Mouse (Mus musculus) hindbrain, embryonic 13.5 days (tissue): ENCODE results near the gene Umod. TPM values are rescaled to one million over a fixed set of nuclear protein-coding genes. Genes with fewer than 3 reads are reported as not detected.
A peak's percentile ranks its signal among the peaks of the same experiment; 100 is the strongest.

Source experiments
- ATAC-seq: fragments of 200-750 bp; cut with Nextera tagmentation; 2 replicates; pipeline ENCODE4 v1.8.0; 2017; ENCODE audit warnings: moderate TSS enrichment; ENCODE audit not compliant: low FRiP score
- H3K27ac ChIP-seq: fragments of 300-500 bp; sonication (generic); 2 replicates; pipeline ENCODE4 v1.5.1; 2015; ENCODE audit warnings: inconsistent platforms, mild to moderate bottlenecking, moderate library complexity
- H3K27me3 ChIP-seq: fragments of 300-500 bp; sonication (generic); 2 replicates; pipeline ENCODE4 v1.6.1; 2015; ENCODE audit warnings: mild to moderate bottlenecking, inconsistent platforms
- H3K36me3 ChIP-seq: fragments of 300-500 bp; sonication (generic); 2 replicates; pipeline ENCODE4 v1.6.1; 2015; ENCODE audit warnings: mild to moderate bottlenecking, inconsistent platforms
- H3K4me1 ChIP-seq: fragments of 300-500 bp; sonication (generic); replicated peaks from 2 replicates; pipeline ENCODE4 v1.6.1; 2015; ENCODE audit warnings: inconsistent platforms
- H3K4me2 ChIP-seq: fragments of 300-500 bp; sonication (generic); 2 replicates; pipeline ENCODE4 v1.6.1; 2015; ENCODE audit warnings: inconsistent platforms, mild to moderate bottlenecking, moderate library complexity
- H3K4me3 ChIP-seq: fragments of 300-500 bp; sonication (generic); 2 replicates; pipeline ENCODE4 v1.5.1; 2015; ENCODE audit warnings: mild to moderate bottlenecking, inconsistent platforms
- H3K9ac ChIP-seq: fragments of 300-500 bp; sonication (generic); 2 replicates; pipeline ENCODE4 v1.6.1; 2015; ENCODE audit warnings: mild to moderate bottlenecking, inconsistent platforms
- H3K9me3 ChIP-seq: fragments of 300-500 bp; sonication (generic); 2 replicates; pipeline ENCODE4 v1.6.1; 2016; ENCODE audit warnings: inconsistent platforms
- WGBS: fragments of 180-500 bp; shearing (Covaris S2); methylation state at CpG from one replicate; pipeline ENCODE4 v1.1.7; 2015; 5-methylcytosine and 5-hydroxymethylcytosine counted together
- polyA plus RNA-seq: library from polyadenylated mRNA; unstranded; fragments of >200 nt; fragmentation: Nextera tagmentation; extraction: Ambion mirVana; gene quantifications from 2 replicates; pipeline ENCODE4 v1.2.1, GENCODE M21; 2015

Gene Umod
- polyA plus RNA-seq = not detected in 2 replicates

DNA sequence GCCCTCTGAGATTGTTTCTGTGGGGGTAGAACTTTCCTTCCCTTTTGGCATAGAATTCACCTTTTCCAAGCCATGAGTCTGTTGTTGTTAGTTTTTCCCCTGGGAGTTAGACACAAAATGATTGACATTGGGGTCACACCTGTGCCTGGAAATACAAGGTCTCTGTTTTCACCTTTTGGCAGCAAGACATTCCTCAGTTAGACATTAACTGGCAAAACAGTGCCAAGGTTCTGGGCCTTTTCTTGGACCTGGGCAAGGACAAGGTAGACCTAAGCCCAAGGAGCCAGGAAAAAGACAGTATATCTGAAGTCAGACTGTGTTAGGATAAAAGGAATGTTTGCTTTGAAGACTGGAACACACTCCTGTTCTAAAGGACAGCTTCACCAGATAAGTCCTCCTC is at the start of gene Umod:
Gene Umod (minus strand): TSS at position 27 of the 400 bp plus-strand sequence.
- Histone ChIP-seq H3K4me1 (no peaks in the 10 kb centered on the region), H3K27me3 (no peaks in the 10 kb centered on the region), H3K4me3 (no peak within 1 kb of the TSS), H3K27ac (no peak within 1 kb of the TSS), H3K9me3 (no peaks in the 10 kb centered on the region), H3K36me3 (no peaks in the 10 kb centered on the region), H3K4me2 (no peak within 1 kb of the TSS), H3K9ac (no peak within 1 kb of the TSS)
- ATAC-seq = no peak

DNA sequence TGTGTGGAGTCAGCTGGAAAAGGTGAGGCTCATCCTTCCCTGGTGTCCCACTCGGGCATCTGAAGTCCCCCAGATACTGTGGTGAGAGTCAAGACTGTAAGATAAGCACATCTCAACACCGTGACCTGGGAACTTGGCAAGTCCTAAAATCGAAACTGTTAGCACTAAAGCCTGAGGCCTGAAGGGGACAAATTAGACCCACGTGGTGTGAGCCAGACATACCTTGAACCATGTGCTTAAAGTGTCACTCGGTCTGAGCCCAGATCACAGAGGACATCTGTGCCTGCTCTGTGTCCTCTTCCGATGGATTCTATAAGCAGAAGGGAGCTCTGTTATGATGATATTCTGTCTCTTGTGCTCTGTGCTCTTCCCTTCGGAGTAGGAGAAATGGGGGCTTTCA is 49.5 kb upstream of the Umod start:
- H3K27me3 ChIP-seq = no peaks in the 10 kb centered on the region
- no peak overlapping the region for H3K4me2 ChIP-seq
- H3K9ac ChIP-seq = no peak overlapping the region
- ATAC-seq = no peak
- no peaks in the 10 kb centered on the region for H3K9me3 ChIP-seq
- 88% methylated on average over 7 of the region's 7 CpGs for WGBS
- peaks cover 5% of the 10 kb centered on the region for H3K4me1 ChIP-seq
- no peaks in the 10 kb centered on the region for H3K36me3 ChIP-seq
- H3K4me3 ChIP-seq = no peak overlapping the region
- no peak overlapping the region for H3K27ac ChIP-seq

DNA sequence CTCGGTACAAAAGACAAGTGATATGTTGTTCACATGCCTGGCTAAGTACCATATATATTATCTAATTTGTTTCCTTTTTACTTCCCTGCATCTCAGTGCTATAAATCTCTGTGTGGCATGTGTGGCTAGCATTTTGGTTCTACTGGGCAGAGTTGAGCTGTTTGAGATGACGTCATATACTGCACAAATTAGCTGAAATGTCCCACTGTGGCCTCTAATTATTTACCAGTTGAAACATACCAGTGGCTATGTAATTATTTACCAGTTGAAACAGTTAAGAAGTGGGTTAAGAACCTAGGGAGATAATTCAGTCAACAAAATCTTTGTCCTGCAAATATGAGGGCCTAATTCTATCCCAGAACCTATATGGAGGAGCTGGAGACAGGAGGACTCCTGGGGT is 48.5 kb upstream of the Umod start:
- peaks cover 5% of the 10 kb centered on the region for H3K4me1 ChIP-seq
- no peaks in the 10 kb centered on the region for H3K36me3 ChIP-seq
- H3K9ac ChIP-seq = no peak overlapping the region
- no peak overlapping the region for H3K27ac ChIP-seq
- no peaks in the 10 kb centered on the region for H3K27me3 ChIP-seq
- no peak overlapping the region for H3K4me3 ChIP-seq
- H3K4me2 ChIP-seq = no peak overlapping the region
- 68% methylated on average over 2 of the region's 2 CpGs for WGBS
- no peak for ATAC-seq
- H3K9me3 ChIP-seq = no peaks in the 10 kb centered on the region

DNA sequence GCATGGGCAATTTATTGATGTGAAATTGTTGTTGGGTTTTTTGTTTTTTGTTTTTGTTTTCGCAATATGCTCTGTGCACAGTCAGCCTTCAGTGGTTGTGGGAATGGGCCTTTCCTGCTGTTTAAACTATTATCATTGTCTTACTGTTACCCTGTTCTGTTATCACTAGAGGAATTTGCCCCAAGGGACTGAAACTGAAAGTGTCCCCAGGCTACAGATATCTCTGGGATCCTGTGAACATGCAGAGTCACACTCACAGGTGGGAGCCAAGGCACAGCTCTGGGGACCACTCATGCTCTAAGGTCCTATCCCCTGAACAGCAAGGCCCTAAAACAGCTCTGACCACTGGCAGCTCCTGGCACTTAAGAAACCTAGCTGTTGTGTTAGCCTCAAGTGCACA is 48.1 kb upstream of the Umod start:
- Histone ChIP-seq H3K27ac (no peak overlapping the region), H3K4me1 (peaks cover 5% of the 10 kb centered on the region), H3K9ac (no peak overlapping the region), H3K4me2 (no peak overlapping the region), H3K4me3 (no peak overlapping the region), H3K27me3 (no peaks in the 10 kb centered on the region), H3K36me3 (no peaks in the 10 kb centered on the region), H3K9me3 (no peaks in the 10 kb centered on the region)
- no peak for ATAC-seq
- WGBS = 94% methylated on average over 1 of the region's 1 CpGs

DNA sequence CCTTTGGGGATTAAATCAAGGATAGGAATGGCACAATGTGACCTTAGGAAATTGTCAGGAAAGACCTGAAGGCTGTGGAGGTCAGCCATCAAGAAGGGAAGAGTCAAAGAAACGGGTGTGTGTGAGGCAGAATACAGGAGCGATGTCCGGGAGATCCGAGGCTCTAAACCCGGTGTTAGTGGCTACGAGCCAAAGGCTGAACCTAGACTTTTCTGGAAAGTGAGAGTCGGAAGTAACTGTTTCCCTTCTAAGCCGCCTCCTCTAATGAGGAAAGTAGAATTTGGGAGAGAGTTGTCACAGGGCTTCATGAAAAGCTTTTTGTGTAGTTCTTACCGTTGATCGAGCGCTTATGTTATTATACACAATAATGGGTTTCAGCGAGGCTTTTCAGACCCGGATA is 47.4 kb upstream of the Umod start:
- Histone ChIP-seq H3K9me3 (no peaks in the 10 kb centered on the region), H3K4me3 (no peak overlapping the region), H3K4me1 (peaks cover 5% of the 10 kb centered on the region), H3K36me3 (no peaks in the 10 kb centered on the region), H3K9ac (0 out of 2 replicates have a peak overlapping the region, but pooled peaks have one; percentile 6), H3K4me2 (no peak overlapping the region), H3K27ac (no peak overlapping the region), H3K27me3 (no peaks in the 10 kb centered on the region)
- no peak for ATAC-seq
- 72% methylated on average over 13 of the region's 13 CpGs for WGBS

DNA sequence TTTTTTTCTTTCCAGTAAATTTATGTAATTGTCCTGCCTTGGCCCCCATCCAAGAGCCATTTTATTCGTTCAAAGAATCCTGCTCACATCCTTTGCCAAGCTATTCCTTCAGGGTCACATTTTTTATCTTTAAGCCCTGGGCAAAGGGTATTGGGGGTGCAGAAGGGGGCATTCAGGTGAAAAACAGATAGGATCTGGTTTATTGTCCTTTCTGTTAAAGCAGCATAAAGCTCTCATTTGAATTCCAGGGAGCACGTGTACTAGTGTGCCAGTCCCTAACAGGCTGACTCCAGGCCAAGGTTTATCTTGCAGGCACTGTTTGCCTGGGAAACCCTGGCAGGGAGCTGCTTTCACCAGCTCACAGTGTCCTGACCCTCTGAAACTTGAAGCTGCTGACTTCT is 46.8 kb upstream of the Umod start:
- ATAC-seq = no peak
- H3K9ac ChIP-seq = 0 out of 2 replicates have a peak overlapping the region, but pooled peaks have one; percentile 6
- H3K4me1 ChIP-seq = peaks cover 5% of the 10 kb centered on the region
- 42% methylated on average over 2 of the region's 2 CpGs for WGBS
- H3K27ac ChIP-seq = no peak overlapping the region
- H3K9me3 ChIP-seq = no peaks in the 10 kb centered on the region
- no peaks in the 10 kb centered on the region for H3K27me3 ChIP-seq
- no peaks in the 10 kb centered on the region for H3K36me3 ChIP-seq
- no peak overlapping the region for H3K4me3 ChIP-seq
- no peak overlapping the region for H3K4me2 ChIP-seq

DNA sequence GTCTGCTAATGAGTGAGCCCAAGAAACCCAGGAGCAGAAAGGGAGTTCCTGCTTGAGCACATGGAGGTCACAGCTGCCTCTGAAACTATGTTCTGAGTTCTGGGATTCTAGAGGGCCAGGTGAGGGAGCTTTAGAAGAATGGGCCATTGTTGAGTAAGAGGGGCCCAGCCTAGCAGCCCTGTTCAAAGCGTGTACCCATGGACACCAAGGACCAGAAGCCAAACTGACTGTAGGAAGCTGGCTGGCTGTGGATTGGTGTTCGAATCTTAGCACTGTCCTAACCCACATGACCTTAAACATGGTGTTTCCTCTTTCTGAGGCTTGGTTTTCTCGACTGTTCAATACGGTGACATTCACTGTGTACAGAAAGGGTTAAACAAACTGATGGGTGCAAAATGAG is 44.3 kb upstream of the Umod start, which contains the start of gene Pdilt:
Gene Pdilt (minus strand): TSS at position 101 of the 400 bp plus-strand sequence.
- Histone ChIP-seq H3K9me3 (no peaks in the 10 kb centered on the region), H3K9ac (no peak within 1 kb of the TSS), H3K27me3 (no peaks in the 10 kb centered on the region), H3K27ac (no peak within 1 kb of the TSS), H3K4me2 (no peak within 1 kb of the TSS), H3K36me3 (no peaks in the 10 kb centered on the region), H3K4me1 (peaks cover 5% of the 10 kb centered on the region), H3K4me3 (no peak within 1 kb of the TSS)
- ATAC-seq = no peak
- WGBS = 82% methylated on average over 4 of the region's 4 CpGs

DNA sequence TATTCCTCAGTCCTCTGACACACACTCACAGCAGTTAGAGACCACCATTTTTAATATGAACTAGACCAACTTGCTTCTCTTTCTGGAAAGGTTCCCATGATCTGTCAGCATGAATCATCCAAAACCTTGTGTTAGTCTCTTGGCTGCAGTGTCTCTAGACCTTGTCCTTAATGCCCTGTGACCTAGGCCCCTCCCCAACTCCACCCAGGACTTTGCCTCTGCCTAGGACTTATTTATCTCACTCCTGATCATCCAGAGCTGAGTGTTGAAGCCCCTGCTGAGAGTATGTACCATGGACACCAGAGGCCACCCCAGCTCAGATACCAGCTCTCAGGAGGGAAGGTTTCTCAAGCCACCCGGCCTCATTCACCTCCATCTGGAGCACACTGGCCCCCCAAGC is 43.3 kb upstream of the Umod start:
- Histone ChIP-seq H3K4me3 (no peak overlapping the region), H3K4me2 (no peak overlapping the region), H3K9me3 (no peaks in the 10 kb centered on the region), H3K27ac (no peak overlapping the region), H3K36me3 (no peaks in the 10 kb centered on the region), H3K4me1 (peaks cover 5% of the 10 kb centered on the region), H3K27me3 (0 out of 2 replicates have a peak, but pooled peaks cover 2% of the 10 kb centered on the region), H3K9ac (no peak overlapping the region)
- no peak for ATAC-seq
- 83% methylated on average over 1 of the region's 1 CpGs for WGBS

DNA sequence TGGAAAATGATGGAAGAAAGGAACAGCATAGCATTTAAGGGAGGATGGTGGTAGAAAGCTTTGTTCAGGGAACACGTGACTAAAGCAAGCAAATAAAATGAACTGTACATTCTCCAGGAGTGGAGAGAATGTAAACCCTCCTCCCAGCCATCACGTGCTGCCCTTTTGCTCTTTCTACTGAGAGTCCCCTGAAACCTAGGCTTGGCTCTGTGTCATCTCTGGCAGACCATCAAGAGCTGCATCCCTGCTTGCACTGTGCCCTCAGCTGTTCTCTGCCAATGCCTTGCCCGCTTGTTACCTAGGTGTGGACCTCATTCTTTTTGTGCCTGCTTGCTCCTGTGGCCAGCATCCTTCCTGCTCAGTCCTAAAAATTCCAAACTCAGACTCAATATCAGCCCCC is 42.7 kb upstream of the Umod start:
- peaks cover 5% of the 10 kb centered on the region for H3K4me1 ChIP-seq
- 84% methylated on average over 3 of the region's 3 CpGs for WGBS
- ATAC-seq = no peak
- 0 out of 2 replicates have a peak, but pooled peaks cover 2% of the 10 kb centered on the region for H3K27me3 ChIP-seq
- no peaks in the 10 kb centered on the region for H3K36me3 ChIP-seq
- no peak overlapping the region for H3K27ac ChIP-seq
- H3K4me3 ChIP-seq = no peak overlapping the region
- H3K9me3 ChIP-seq = no peaks in the 10 kb centered on the region
- H3K9ac ChIP-seq = no peak overlapping the region
- no peak overlapping the region for H3K4me2 ChIP-seq

DNA sequence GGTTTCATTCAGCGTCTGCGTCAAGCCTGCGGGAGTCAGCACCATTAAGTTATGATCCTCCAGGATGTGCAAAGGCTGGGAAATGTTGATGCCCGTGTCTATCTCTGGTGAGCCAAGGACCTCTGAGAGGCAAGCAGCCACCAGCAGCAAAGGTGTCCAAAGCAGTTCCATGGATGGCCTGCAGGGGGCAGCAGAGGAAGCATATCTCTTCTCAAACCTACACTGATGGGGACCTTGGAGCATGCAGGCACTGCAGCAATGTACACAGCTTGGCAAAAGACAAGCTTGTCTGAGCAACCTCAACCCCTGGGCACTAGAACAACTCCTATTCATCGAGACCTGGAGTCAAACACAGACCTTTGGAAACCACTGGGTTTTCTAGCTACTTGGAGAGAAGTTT is 40.6 kb upstream of the Umod start:
- H3K4me1 ChIP-seq = no peaks in the 10 kb centered on the region
- no peak overlapping the region for H3K4me3 ChIP-seq
- no peak for ATAC-seq
- H3K4me2 ChIP-seq = no peak overlapping the region
- no peaks in the 10 kb centered on the region for H3K9me3 ChIP-seq
- WGBS = 48% methylated on average over 5 of the region's 5 CpGs
- H3K9ac ChIP-seq = no peak overlapping the region
- 0 out of 2 replicates have a peak, but pooled peaks cover 9% of the 10 kb centered on the region for H3K27me3 ChIP-seq
- no peaks in the 10 kb centered on the region for H3K36me3 ChIP-seq
- H3K27ac ChIP-seq = no peak overlapping the region

DNA sequence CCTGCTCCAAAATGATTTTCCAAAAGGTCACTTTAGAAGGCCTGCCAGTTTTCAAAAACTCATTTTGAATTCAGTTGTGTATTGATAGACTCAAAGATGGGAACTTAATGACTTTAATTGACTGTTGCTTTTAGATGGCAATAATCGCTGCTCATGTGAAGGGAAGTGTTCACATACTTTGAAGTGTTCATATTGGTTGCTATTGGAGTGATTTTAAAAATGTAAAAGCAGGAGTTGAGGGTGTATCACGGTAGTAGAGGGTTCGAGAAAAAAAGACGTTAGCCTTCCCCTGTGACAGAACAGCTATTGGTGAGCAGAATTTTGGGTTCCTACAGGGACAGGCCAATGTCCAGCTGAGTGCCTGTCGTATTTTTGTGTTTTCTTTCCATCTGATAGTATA is 40.1 kb upstream of the Umod start, which contains the start of gene Acsm5:
Gene Acsm5 (plus strand): TSS at position 301 of the 400 bp plus-strand sequence.
- H3K27me3 ChIP-seq = 0 out of 2 replicates have a peak, but pooled peaks cover 9% of the 10 kb centered on the region
- no peak within 1 kb of the TSS for H3K9ac ChIP-seq
- no peaks in the 10 kb centered on the region for H3K9me3 ChIP-seq
- no peak within 1 kb of the TSS for H3K4me3 ChIP-seq
- no peak for ATAC-seq
- H3K4me1 ChIP-seq = no peaks in the 10 kb centered on the region
- no peak within 1 kb of the TSS for H3K27ac ChIP-seq
- 72% methylated on average over 5 of the region's 5 CpGs for WGBS
- no peak within 1 kb of the TSS for H3K4me2 ChIP-seq
- H3K36me3 ChIP-seq = no peaks in the 10 kb centered on the region

DNA sequence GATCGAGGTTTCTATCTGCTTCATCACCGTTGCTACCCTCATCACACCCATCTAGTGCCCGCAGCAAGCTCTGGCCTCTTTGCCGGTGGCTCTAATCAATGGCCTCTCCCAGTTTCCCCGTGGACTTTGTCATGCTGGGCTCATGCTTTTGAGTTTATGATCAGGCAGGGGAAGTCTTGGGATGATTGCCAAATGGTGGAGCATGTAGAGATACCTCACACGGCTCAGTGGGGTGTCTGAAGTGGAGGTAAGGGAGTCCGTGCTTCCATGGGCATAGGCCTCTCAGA is 37.1 kb upstream of the Umod start:
- peaks cover 16% of the 10 kb centered on the region; the same call in 1 of the 2 replicates for H3K27me3 ChIP-seq
- no peaks in the 10 kb centered on the region for H3K4me1 ChIP-seq
- WGBS = 84% methylated on average over 7 of the region's 7 CpGs
- no peak overlapping the region for H3K27ac ChIP-seq
- H3K4me2 ChIP-seq = no peak overlapping the region
- no peaks in the 10 kb centered on the region for H3K36me3 ChIP-seq
- H3K9me3 ChIP-seq = no peaks in the 10 kb centered on the region
- ATAC-seq = no peak
- H3K9ac ChIP-seq = no peak overlapping the region
- no peak overlapping the region for H3K4me3 ChIP-seq

DNA sequence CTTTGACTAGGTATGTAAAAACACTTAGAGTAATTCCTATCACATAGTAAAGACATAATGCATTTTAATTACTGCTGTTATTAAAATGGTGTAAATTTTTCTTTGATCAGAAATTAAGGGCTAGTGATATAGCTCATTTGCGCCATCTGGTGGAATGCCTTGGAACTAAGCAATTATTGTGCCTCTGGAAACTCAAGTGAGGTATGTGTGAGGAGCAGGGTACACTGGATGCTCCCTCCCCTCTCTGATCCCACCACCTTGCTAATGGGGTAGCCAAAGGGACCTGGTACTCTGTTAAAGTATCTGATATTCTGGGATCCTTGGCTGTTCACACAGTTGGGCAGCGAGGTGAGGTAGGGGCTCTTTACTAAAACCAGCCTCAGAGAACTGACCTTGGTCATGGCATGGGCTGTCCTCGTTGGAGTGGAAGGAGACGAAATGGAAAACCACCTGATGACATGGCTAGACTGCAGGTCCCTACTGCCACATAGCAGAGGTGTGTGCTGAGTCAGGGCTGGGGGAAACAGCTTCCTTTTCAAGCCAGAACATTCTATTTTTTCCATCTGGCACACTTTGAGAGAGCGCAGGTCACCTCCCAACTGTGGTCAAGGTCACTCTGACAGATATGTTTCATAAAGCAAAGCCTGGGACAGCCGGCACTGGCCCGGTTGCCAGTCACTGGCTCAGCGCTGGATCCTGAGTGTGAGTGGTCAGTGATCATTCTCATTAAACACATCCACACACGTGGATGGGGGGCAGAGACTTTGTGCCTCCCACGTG is 36.6 kb upstream of the Umod start:
- H3K27ac ChIP-seq = no peak overlapping the region
- 0 out of 2 replicates have a peak, but pooled peaks have one; percentile 57 for ATAC-seq
- 74% methylated on average over 10 of the region's 10 CpGs for WGBS

More for the DNA sequence above, 36.6 kb upstream of the Umod start:
- H3K27me3 ChIP-seq = peaks cover 16% of the 10 kb centered on the region; the same call in 1 of the 2 replicates
- no peak overlapping the region for H3K4me2 ChIP-seq
- H3K4me3 ChIP-seq = no peak overlapping the region
- no peaks in the 10 kb centered on the region for H3K9me3 ChIP-seq
- no peak overlapping the region for H3K9ac ChIP-seq
- H3K36me3 ChIP-seq = no peaks in the 10 kb centered on the region
- no peaks in the 10 kb centered on the region for H3K4me1 ChIP-seq
